Mouse (Mus musculus) kidney, adult 2 months (tissue): ENCODE data around the gene Elovl3. TPM values are rescaled to one million over a fixed set of nuclear protein-coding genes. Genes with fewer than 3 reads are reported as not detected.

Experiments
- DNase-seq: peaks from one replicate; pipeline ENCODE4 v3.0.0; 2021
- H3K27ac ChIP-seq: fragments of 200-500 bp; 2 replicates; pipeline ENCODE4 v1.5.1; 2012; ENCODE audit warnings: low read depth, low read length, control low read depth, inconsistent platforms; ENCODE audit not compliant: insufficient read depth
- H3K27me3 ChIP-seq: fragments of 200-500 bp; replicated peaks from 2 replicates; pipeline ENCODE4 v1.6.1; 2012; ENCODE audit warnings: mild to moderate bottlenecking, moderate library complexity, low read length, inconsistent platforms; ENCODE audit not compliant: control insufficient read depth, insufficient read depth
- H3K36me3 ChIP-seq: fragments of 200-500 bp; 2 replicates; pipeline ENCODE4 v1.6.1; 2012; ENCODE audit warnings: mild to moderate bottlenecking, moderate library complexity, low read length, inconsistent platforms; ENCODE audit not compliant: control insufficient read depth, insufficient read depth
- H3K4me1 ChIP-seq: fragments of 200-500 bp; 2 replicates; pipeline ENCODE4 v1.6.1; 2011; ENCODE audit warnings: low read length; ENCODE audit not compliant: control insufficient read depth, insufficient read depth
- H3K4me3 ChIP-seq: fragments of 200-500 bp; 2 replicates; pipeline ENCODE4 v1.5.1; 2011; ENCODE audit warnings: mild to moderate bottlenecking, low read depth, low read length, control low read depth; ENCODE audit not compliant: insufficient read depth
- CTCF ChIP-seq: fragments of 200-500 bp; conservative IDR thresholded peaks from 2 replicates; pipeline ENCODE4 v1.5.1; 2011; ENCODE audit warnings: low read depth, mild to moderate bottlenecking, control low read depth, low read length, moderate library complexity, mixed read lengths; ENCODE audit not compliant: insufficient read depth, insufficient read length
- POLR2A ChIP-seq: fragments of 200-500 bp; IDR thresholded peaks from one replicate; pipeline ENCODE4 v1.6.1; 2011; ENCODE audit warnings: low read depth, low read length, control low read depth
- WGBS: fragments of 180-500 bp; shearing (Covaris S2); methylation state at CpG from one replicate; pipeline ENCODE4 v1.1.7; 2018; 5-methylcytosine and 5-hydroxymethylcytosine counted together
- polyA plus RNA-seq: library from polyadenylated mRNA; depleted of rRNA; stranded (reverse); fragments of >200 nt; gene quantifications from 2 replicates; pipeline ENCODE4 v1.2.3, GENCODE M21; 2012; rRNA removed

The Elovl3 gene
- polyA plus RNA-seq, 1 experiment = 3.4 TPM

DNA sequence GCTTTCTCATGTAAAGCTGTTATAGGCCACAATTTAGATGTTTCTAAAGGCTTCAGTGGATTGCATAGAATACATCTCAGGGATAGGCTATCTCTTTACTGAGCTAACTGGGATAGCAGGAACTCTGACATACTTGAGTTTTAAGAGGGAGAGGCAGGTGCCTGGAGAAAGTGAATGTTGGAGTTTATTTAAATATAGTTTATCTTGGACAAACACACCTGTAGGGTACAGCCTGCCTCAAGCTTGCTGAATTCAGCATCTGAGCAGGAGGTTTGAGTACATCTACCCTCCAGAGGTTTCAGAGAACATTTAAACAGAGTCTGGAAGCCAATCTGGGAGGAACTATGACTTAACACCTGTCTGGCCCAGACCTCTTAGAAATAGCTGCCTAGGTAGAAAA is 43.5 kb downstream of the Elovl3 start:
- Histone ChIP-seq H3K4me1 (no peaks in the 10 kb centered on the region), H3K27ac (no peak overlapping the region), H3K4me3 (no peak overlapping the region), H3K36me3 (peaks cover 1% of the 10 kb centered on the region; the same call in 1 of the 2 replicates), H3K27me3 (no peaks in the 10 kb centered on the region)
- no peak for TF ChIP-seq POLR2A
- TF ChIP-seq CTCF = no peak
- no peak for DNase-seq

DNA sequence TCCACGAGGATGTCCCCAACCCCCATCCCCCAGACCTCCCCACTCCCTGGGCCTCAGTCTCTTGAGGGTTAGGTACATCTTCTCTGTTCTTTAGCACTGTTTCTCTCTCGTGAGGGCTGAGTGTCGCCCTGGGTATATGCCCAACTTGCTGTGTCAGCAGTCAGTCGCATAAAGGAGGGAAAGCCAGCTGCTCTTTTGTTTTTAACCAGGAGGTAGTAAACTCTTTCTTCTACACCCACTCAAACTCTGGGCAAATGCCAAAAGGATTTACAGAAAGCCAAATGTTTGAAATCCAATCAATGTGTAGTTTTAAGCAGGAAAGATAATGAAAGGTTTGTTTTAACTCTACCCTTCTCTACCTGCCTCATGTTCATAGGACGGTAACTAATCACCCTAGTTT is 45.3 kb downstream of the Elovl3 start:
- H3K36me3 ChIP-seq = peaks cover 1% of the 10 kb centered on the region; the same call in 1 of the 2 replicates
- H3K27ac ChIP-seq = no peak overlapping the region
- H3K4me1 ChIP-seq = peaks cover 2% of the 10 kb centered on the region; the same call in 1 of the 2 replicates
- TF ChIP-seq POLR2A (no peak), CTCF (no peak)
- DNase-seq = no peak
- no peaks in the 10 kb centered on the region for H3K27me3 ChIP-seq
- 50% methylated on average over 5 of the region's 5 CpGs for WGBS
- H3K4me3 ChIP-seq = no peak overlapping the region

DNA sequence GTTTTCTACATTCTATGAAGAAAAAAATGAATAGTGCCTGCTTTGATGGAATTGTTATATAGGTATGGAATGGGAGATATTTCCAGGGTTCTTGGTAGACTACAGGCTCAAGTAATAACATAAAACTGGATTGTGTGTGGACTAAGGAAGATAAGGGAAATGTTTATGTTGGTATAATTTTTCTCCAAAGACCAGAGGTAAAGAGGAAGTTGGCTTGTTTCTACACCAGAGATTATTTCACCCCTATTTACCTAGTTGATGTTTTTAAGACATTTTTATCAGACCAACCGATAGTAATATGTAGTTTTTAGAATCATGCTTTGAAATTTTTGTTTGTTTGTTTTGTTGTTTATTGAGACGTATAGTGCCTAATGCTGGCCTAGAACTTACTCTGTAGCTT is 48.6 kb downstream of the Elovl3 start:
- TF ChIP-seq CTCF = no peak
- no peak for TF ChIP-seq POLR2A
- 92% methylated on average over 2 of the region's 2 CpGs for WGBS
- Histone ChIP-seq H3K4me1 (peaks cover 8% of the 10 kb centered on the region; the same call in 1 of the 2 replicates), H3K27me3 (no peaks in the 10 kb centered on the region), H3K4me3 (no peak overlapping the region), H3K27ac (no peak overlapping the region), H3K36me3 (no peaks in the 10 kb centered on the region)
- no peak for DNase-seq

DNA sequence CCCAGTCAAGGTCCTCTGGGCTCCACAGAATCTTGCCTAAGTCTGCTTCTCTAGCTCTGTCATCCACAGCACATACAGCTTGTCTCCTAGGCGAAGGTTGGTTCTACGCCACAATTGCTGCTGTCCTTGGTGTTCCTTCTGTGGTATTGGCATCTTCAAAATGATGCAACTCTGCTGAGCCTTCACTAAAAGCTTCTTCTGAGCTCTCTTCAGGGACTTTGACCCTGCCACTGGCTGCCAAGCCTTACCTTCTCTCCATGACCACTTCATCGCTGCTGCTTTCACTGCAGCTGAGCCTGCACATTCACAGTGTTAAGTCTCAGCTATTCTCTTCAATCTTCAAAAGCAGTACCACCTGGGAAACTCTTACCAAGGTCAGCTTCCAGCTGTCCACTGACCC is 50.5 kb downstream of the Elovl3 start:
- peak; percentile 87 for DNase-seq
- H3K36me3 ChIP-seq = no peaks in the 10 kb centered on the region
- H3K4me3 ChIP-seq = no peak overlapping the region
- no peaks in the 10 kb centered on the region for H3K27me3 ChIP-seq
- 56% methylated on average over 3 of the region's 3 CpGs for WGBS
- TF ChIP-seq CTCF = no peak
- TF ChIP-seq POLR2A = no peak
- peaks cover 8% of the 10 kb centered on the region; the same call in 1 of the 2 replicates for H3K4me1 ChIP-seq
- no peak overlapping the region for H3K27ac ChIP-seq

Other genes starting within 250 kb of the Elovl3 start
- gene Armh3, start 133.4 kb upstream of the Elovl3 start, polyA plus RNA-seq = 11.4 and 12.2 TPM in 2 replicates
- gene Hps6, start 128.4 kb upstream of the Elovl3 start, polyA plus RNA-seq = 4.8 and 5.5 TPM in 2 replicates
- 10.7 and 10.8 TPM in 2 replicates for gene Pprc1, start 87.0 kb upstream of the Elovl3 start, polyA plus RNA-seq
- 107 and 111 TPM in 2 replicates for gene Ldb1, start 86.7 kb upstream of the Elovl3 start, polyA plus RNA-seq
- gene Nolc1, start 56.0 kb upstream of the Elovl3 start, polyA plus RNA-seq = 8.4 and 10.0 TPM in 2 replicates
- gene Pitx3, start 16.4 kb downstream of the Elovl3 start, polyA plus RNA-seq = 0.05 TPM in 1 of 2 replicates, not detected in the other
- gene Gbf1, start 20.6 kb downstream of the Elovl3 start, polyA plus RNA-seq = 60.8 and 64.7 TPM in 2 replicates
- gene Nfkb2, start 172.4 kb downstream of the Elovl3 start, polyA plus RNA-seq = 21.6 and 25.4 TPM in 2 replicates
- gene Psd, start 195.3 kb downstream of the Elovl3 start, polyA plus RNA-seq = 1.9 and 2.7 TPM in 2 replicates
- gene Fbxl15, start 196.3 kb downstream of the Elovl3 start, polyA plus RNA-seq = 26.1 and 35.8 TPM in 2 replicates
- gene Cuedc2, start 206.8 kb downstream of the Elovl3 start, polyA plus RNA-seq = 69.8 and 72.0 TPM in 2 replicates
- 34.7 and 43.8 TPM in 2 replicates for gene Mfsd13a, start 209.2 kb downstream of the Elovl3 start, polyA plus RNA-seq
- 1.5 and 1.6 TPM in 2 replicates for gene 2310034G01Rik, start 218.4 kb downstream of the Elovl3 start, polyA plus RNA-seq